Mouse (Mus musculus) heart, adult 2 months (tissue): Measurements from ENCODE around the gene Ctrc.

Experiments used
- CTCF ChIP-seq: fragments of 200-600 bp; IDR thresholded peaks from 2 replicates; pipeline ENCODE4 v1.8.1; 2022; ENCODE audit warnings: antibody characterized with exemption, mild to moderate bottlenecking, moderate library complexity
- POLR2A ChIP-seq: fragments of 200-500 bp; IDR thresholded peaks from 2 replicates; pipeline ENCODE4 v1.6.1; 2011; ENCODE audit warnings: mild to moderate bottlenecking, low read depth, low read length, control low read depth; ENCODE audit not compliant: insufficient read depth

- TF ChIP-seq POLR2A, result no peak
- no peak for TF ChIP-seq CTCF
Observed at GRCm38 (mm10) chr4:141796954-141797353, 49.2 kb downstream of the Ctrc start.
